Mouse (Mus musculus): Measurements from ENCODE around the gene Rhbdl2.

The Rhbdl2 gene

DNA sequence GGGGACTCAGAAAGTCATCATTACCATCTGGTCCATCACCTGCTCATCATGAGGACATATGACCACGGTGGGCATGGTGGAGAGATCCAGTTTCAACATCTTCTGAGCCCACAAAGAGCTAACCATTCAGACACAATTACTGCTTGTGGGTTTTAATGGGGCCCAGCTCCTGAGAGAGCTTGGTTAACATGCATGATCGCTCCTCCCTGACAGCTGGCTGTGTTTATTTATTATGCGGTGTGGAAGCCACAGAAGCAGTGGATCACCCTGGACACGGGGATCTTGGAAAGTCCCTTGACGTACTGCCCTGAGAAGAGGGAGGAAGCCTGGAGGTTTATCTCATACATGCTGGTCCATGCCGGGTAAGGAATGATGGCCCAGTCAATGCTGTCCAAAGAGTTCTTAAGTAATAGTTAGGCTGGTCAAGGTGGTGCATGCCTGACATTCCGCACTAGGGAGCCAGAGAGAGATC, 26.4 kb downstream of the Rhbdl2 start:
- peak; percentile 16 for DNase-seq (ENCODE audit: low spot score)

DNA sequence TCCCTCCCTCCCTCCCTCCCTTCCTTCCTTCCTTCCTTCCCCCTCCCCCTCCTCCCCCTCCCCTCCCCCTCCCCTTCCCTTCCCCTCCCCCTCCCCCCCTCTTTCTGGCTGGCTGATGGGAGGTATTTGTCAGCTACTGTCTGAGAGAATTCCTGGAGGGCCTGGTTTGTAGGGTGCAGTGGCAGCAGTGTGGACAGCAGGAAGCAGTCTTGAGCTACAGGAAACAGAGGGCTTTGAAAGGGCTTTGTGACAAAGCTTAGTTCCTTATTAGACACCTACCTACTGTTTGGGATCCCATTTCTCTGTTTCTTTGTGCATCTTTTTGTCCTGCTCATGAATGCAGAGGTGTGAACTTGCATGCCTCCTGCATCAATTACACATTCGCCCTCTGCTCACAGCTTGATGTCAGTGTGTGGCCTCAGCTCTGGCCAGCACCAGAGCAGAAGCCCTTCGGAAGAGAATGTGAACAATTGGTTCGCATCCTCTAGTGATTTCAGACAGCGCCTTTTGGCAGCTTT, 31.5 kb downstream of the Rhbdl2 start:
- peak; percentile 36 for DNase-seq (ENCODE audit: low spot score)

DNA sequence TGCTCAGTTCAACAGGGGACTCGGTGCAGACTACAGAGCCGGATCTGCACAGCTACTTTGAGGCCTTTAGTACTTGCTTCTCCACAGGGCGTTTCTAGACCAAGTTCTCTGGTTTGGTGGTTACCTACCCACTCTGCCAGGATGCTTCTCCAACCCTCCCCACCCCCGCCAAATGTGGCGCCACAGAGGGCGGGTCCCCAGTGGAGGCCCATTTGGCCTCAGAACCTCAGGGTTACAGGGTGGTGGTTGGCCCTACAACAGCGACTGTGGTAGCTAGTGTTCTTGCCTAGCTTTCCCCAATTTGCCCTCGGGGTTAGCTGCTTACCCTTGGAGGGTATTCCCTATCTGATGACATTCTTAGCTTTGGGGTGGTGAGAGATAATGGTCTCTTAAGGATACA, 54.5 kb downstream of the Rhbdl2 start:
- DNase-seq (ENCODE audit: low spot score) = no peak

DNA sequence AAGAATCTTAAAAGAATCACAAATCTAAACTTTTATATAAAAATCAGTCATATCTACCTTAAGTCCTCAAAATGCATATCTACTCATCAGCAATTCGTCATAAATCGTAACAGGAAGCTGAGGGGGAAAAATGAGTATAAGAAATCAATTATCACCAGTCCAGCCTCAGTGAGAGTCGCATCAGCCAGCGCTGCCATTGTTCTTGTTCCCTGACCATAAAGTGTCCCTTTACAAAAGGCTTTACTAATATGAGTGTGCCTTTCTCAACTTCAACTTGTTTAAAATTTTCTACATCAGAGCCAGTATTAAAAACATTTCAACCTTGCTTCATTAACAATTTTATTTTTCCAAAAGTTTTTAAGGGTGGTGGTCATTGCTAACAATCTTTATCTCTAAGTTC, 69.2 kb downstream of the Rhbdl2 start:
- no peak for DNase-seq (ENCODE audit: low spot score)

DNA sequence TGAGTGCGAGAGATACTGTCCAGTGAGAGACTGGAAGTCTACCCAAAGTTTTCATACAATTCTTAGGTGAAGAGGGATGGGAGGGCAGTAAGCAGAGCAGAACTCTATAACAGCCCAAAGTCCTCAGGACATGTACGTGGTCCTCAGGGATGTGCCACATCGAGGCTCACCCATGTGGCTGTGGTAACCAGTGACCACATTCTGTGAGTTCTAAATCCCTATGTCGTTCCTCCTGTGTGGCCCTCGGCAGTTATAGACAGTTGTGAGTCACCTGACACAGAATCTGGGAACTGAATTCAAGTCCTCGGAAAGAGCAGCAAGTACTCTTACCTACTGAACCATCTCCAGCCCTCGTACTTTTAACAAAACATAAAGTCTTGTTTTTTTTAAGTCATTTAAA, 70.4 kb downstream of the Rhbdl2 start:
- DNase-seq (ENCODE audit: low spot score) = no peak

DNA sequence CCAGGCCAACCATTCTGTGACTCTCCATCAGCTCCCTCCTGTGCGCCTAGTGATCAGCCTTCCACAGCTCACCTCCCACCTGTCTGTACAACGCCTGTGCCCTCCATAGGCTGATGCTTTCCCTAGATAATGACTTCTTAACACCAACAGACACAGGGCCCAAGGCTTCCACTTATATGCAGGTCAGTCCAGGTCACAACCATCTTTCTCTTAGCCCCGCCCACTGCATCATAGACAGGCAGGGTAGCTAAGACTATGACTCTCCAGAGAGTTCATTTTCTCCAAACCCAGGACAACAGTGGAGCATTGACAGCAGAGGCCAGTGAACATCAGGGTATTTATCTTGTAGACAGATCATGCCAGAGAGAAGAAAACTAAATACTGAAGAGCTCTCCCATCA, 71.7 kb downstream of the Rhbdl2 start, which contains the start of gene 4933427I04Rik:
Gene 4933427I04Rik, plus strand, starts transcription at position 301 of the 400 bp plus-strand sequence.
- DNase-seq (ENCODE audit: low spot score) = no peak

DNA sequence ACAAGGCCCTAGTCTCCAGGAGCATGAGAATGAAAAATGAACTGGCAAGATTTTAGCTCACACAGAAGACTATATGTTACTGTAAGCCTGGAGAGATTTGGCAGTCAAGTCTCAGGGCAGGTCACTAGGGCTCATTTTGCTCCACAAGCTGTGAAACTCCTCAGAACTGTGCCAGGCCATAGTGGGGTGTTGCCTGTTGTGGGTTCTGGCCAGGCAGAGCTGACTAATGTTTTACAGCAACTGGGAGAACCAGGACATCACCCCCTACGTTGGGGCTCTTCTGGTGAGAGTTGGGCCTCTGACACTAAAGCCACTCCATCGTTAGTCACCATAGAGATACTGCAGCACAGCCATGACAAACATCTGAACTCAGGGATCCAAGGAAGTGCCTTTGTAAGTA, 72.1 kb downstream of the Rhbdl2 start:
- no peak for DNase-seq (ENCODE audit: low spot score)

DNA sequence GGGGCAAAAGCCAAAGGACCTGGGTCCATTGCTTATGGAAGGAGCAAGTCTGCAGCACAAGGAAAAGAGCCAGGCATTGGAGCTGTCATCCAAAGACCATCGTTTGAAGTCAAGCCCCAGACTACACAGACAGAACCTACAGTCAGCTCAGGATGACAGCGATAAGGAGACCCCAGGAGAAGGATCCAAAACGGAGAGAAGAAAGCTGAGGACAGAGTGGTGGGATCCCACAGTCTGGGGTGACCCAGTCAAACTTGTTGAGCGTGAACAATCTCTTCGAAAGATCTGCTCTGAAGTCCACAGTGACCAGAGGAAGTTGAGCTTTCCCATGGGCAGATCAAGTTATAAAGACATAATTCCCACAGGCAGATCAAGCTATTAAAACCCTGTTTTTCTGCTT, 72.9 kb downstream of the Rhbdl2 start:
- no peak for DNase-seq (ENCODE audit: low spot score)

Data from embryo, embryonic 10 days (tissue).